Mouse (Mus musculus) mouse embryonic stem cell (cell line): ENCODE measurements around the gene Triobp.

Experiments
- in situ Hi-C, 2 experiments: fragments of 300-500 bp; cut with MboI; formaldehyde crosslinking; loops; 1 replicate in 1 of 2; 3 replicates in 1 of 2; pipeline ENCODE4 v1.14.3; 2019 to 2020; ENCODE audit warnings: low sequenced_read_pairs in 2 of 2, low pct_unique_long_range_greater_than_20kb in 1 of 2, mixed read lengths in 1 of 2; ENCODE audit not compliant: unreplicated experiment in 1 of 2

Gene Triobp

GRCm38 (mm10) chr15:79042721-79043491 lies 95.4 kb downstream of the Triobp start:
- in situ Hi-C loops, result no loop called here

DNA sequence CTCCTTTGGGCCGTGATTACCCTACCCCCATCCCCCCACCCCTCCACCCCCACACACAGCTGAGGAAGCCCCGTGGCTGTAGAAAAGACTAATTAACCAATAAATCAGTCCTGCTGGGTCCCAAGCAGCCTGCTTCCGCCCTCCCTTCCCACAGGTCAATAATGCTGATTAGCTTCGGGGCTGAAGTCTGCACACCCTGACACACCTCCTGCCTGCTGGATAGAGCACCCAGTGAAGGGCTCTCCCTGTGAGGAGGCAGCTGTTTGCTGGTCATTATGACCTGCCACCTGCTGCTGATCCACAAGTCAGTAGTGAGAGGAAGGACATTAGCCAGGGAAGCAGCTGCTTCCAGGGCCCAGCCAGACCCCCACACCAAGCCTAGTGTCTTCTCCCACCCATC lies 97.3 kb downstream of the Triobp start:
- in situ Hi-C loops, result no loop called here

GRCm38 (mm10) chr15:79048186-79048585 lies 100.7 kb downstream of the Triobp start:
- in situ Hi-C loops, result no loop called here

- in situ Hi-C loops, result no loop called here
Observed at GRCm38 (mm10) chr15:79050160-79050845, 102.8 kb downstream of the Triobp start.

- in situ Hi-C loops, result no loop called here
Observed at GRCm38 (mm10) chr15:79050964-79051363, 103.4 kb downstream of the Triobp start.

- in situ Hi-C loops, result no loop called here
Observed at GRCm38 (mm10) chr15:79051461-79052360, 104.2 kb downstream of the Triobp start.

GRCm38 (mm10) chr15:79052366-79052765 lies 104.8 kb downstream of the Triobp start:
- in situ Hi-C loops, result no loop called here
